Mouse (Mus musculus): Measurements from ENCODE around the gene Lrrfip1.

Lrrfip1 gene

GRCm38 (mm10) chr1:90998268-90998890 is at the start of gene Lrrfip1:
Lrrfip1 (plus strand) TSS chr1:90998737.
- peak; percentile 66 for DNase-seq

GRCm38 (mm10) chr1:90949309-90949708 is 49.2 kb upstream of the Lrrfip1 start:
- DNase-seq = no peak

- no peak for DNase-seq
Measured at GRCm38 (mm10) chr1:90951670-90952069, 46.9 kb upstream of the Lrrfip1 start.

- no peak for DNase-seq
Measured at GRCm38 (mm10) chr1:90952808-90953207, 45.7 kb upstream of the Lrrfip1 start, which contains the start of gene Prlh. Prlh (plus strand) TSS chr1:90953108.

- no peak for DNase-seq
Measured at GRCm38 (mm10) chr1:90953688-90954087, 44.8 kb upstream of the Lrrfip1 start.

- DNase-seq = peak; percentile 60
Measured at GRCm38 (mm10) chr1:90956245-90957096, 42.1 kb upstream of the Lrrfip1 start.

- DNase-seq = no peak
Measured at GRCm38 (mm10) chr1:90962526-90962925, 36.0 kb upstream of the Lrrfip1 start.

GRCm38 (mm10) chr1:90962994-90963393 is 35.5 kb upstream of the Lrrfip1 start:
- DNase-seq = peak; percentile 43

- DNase-seq = peak; percentile 77
Measured at GRCm38 (mm10) chr1:90967583-90967982, 31.0 kb upstream of the Lrrfip1 start.

GRCm38 (mm10) chr1:90968649-90969048 is 29.9 kb upstream of the Lrrfip1 start:
- no peak for DNase-seq

- peak; percentile 75 for DNase-seq
Measured at GRCm38 (mm10) chr1:90969347-90969784, 29.2 kb upstream of the Lrrfip1 start, which contains the start of gene Rab17. Rab17 (minus strand) TSS chr1:90969661.

GRCm38 (mm10) chr1:90969881-90970390 is 28.6 kb upstream of the Lrrfip1 start:
- DNase-seq = no peak

GRCm38 (mm10) chr1:90972911-90973573 is 25.5 kb upstream of the Lrrfip1 start:
- peak; percentile 97 for DNase-seq

GRCm38 (mm10) chr1:90973574-90973911 is 25.0 kb upstream of the Lrrfip1 start:
- no peak for DNase-seq

GRCm38 (mm10) chr1:90974906-90975649 is 23.5 kb upstream of the Lrrfip1 start:
- peak; percentile 29 for DNase-seq

GRCm38 (mm10) chr1:90975960-90976359 is 22.6 kb upstream of the Lrrfip1 start:
- no peak for DNase-seq

- DNase-seq = no peak
Measured at GRCm38 (mm10) chr1:90980638-90981330, 17.8 kb upstream of the Lrrfip1 start.

GRCm38 (mm10) chr1:90981346-90981745 is 17.2 kb upstream of the Lrrfip1 start:
- DNase-seq = no peak

GRCm38 (mm10) chr1:90995916-90996315 is 2.6 kb upstream of the Lrrfip1 start:
- DNase-seq = no peak

- DNase-seq = no peak
Measured at GRCm38 (mm10) chr1:90997136-90997535, 1.4 kb upstream of the Lrrfip1 start.

- no peak for DNase-seq
Measured at GRCm38 (mm10) chr1:90997641-90998040, 896 bp upstream of the Lrrfip1 start.
